In genomic region chrX:135098101-135098500, GRCm38 (mm10) we compare ENCODE assay signal across 17 mouse cellular contexts.
DNase-seq lines count a peak whose midpoint lies in the region.
"Had no signal": no experiment of that assay in that cellular context is flagged by ENCODE, and none has a peak within 500 bp of the region (broad histone marks: within the 10 kb centered on the region; RNA-seq: fewer than 3 reads in every experiment).

No protein-coding gene starts in this region.

- DNase-seq in adrenal gland, adult (ENCODE audit: inconsistent age in 2 of 2, low spot score in 1 of 2), result peak; percentile 42 to 68
- no peak for DNase-seq in adrenal gland, postnatal 4 days (ENCODE audit: low spot score in 2 of 2)
- peak; percentile 22 for DNase-seq in adrenal gland, adult 8-10 months
- peak; percentile 2 for DNase-seq in adrenal gland, postnatal 25 days
- DNase-seq in cerebellum, adult 8-10 months, result no peak
- DNase-seq in lung, postnatal 10 days, result no peak
- DNase-seq: B cell, adult 2 months; cerebellum, adult 11 months; cerebellum, adult 2 months; cerebellum, postnatal 14 days; gastrocnemius, postnatal 10 days; gastrocnemius, postnatal 36 days; heart, adult 2 months; heart, postnatal 14 days; heart, postnatal 4 days; kidney, adult 11 months; kidney, adult 8-10 months had no signal

Comparison
In these comparisons a context has a peak if more than half of its experiments do, and no peak if none do; other contexts are left out.
1. DNase-seq: peak in adrenal gland, adult (2 of 2), adrenal gland, adult 8-10 months (single experiment) and adrenal gland, postnatal 25 days (single experiment); none in adrenal gland, postnatal 4 days (0 of 2), cerebellum, adult 8-10 months (single experiment) and lung, postnatal 10 days (single experiment).